Mouse (Mus musculus) bone marrow macrophage, adult 2 months (primary cell): ENCODE data around the gene Apbb2.

Experiments used
- CTCF ChIP-seq: IDR thresholded peaks from 2 replicates; pipeline ENCODE4 v1.5.1; 2012; ENCODE audit warnings: low read depth, mild to moderate bottlenecking, low read length, moderate library complexity
- POLR2A ChIP-seq: IDR thresholded peaks from 2 replicates; pipeline ENCODE4 v1.6.1; 2012; ENCODE audit warnings: mild to moderate bottlenecking, low read depth, low read length, borderline replicate concordance

- no peak for TF ChIP-seq CTCF
- no peak for TF ChIP-seq POLR2A
Observed at GRCm38 (mm10) chr5:66384114-66384513, 234.5 kb downstream of the Apbb2 start.
